Mouse (Mus musculus): ENCODE measurements around the gene Fmnl3. TPM values are rescaled to one million over a fixed set of nuclear protein-coding genes. Genes with fewer than 3 reads are reported as not detected.

The Fmnl3 gene
- total RNA-seq, 2 experiments from 2014 or later, result 9.3 to 11.3 TPM

- DNase-seq (ENCODE audit: extremely low spot score in 1 of 2, low spot score in 1 of 2), result no peak
Observed at GRCm38 (mm10) chr15:99320168-99320674, 50.1 kb downstream of the Fmnl3 start.

- no peak for DNase-seq (ENCODE audit: extremely low spot score in 1 of 2, low spot score in 1 of 2)
Observed at GRCm38 (mm10) chr15:99319411-99319871, 50.8 kb downstream of the Fmnl3 start.

GRCm38 (mm10) chr15:99318861-99319410 is 51.3 kb downstream of the Fmnl3 start:
- no peak for DNase-seq (ENCODE audit: extremely low spot score in 1 of 2, low spot score in 1 of 2)

- no peak for DNase-seq (ENCODE audit: extremely low spot score in 1 of 2, low spot score in 1 of 2)
Observed at GRCm38 (mm10) chr15:99318071-99318470, 52.2 kb downstream of the Fmnl3 start.

GRCm38 (mm10) chr15:99317267-99317651 is 53.0 kb downstream of the Fmnl3 start:
- DNase-seq (ENCODE audit: extremely low spot score in 1 of 2, low spot score in 1 of 2), result no peak

- DNase-seq (ENCODE audit: extremely low spot score in 1 of 2, low spot score in 1 of 2), result peak; percentile 65 to 83
Observed at GRCm38 (mm10) chr15:99316314-99317266, 53.7 kb downstream of the Fmnl3 start.

- no peak for DNase-seq (ENCODE audit: extremely low spot score in 1 of 2, low spot score in 1 of 2)
Observed at GRCm38 (mm10) chr15:99314891-99315290, 55.4 kb downstream of the Fmnl3 start.

- no peak for DNase-seq (ENCODE audit: extremely low spot score in 1 of 2, low spot score in 1 of 2)
Observed at GRCm38 (mm10) chr15:99310617-99311016, 59.7 kb downstream of the Fmnl3 start.

GRCm38 (mm10) chr15:99309549-99309948 is 60.7 kb downstream of the Fmnl3 start:
- no peak for DNase-seq (ENCODE audit: extremely low spot score in 1 of 2, low spot score in 1 of 2)

GRCm38 (mm10) chr15:99307476-99307875 is 62.8 kb downstream of the Fmnl3 start:
- DNase-seq (ENCODE audit: extremely low spot score in 1 of 2, low spot score in 1 of 2), result no peak

- no peak for DNase-seq (ENCODE audit: extremely low spot score in 1 of 2, low spot score in 1 of 2)
Observed at GRCm38 (mm10) chr15:99296213-99296612, 74.1 kb downstream of the Fmnl3 start.

GRCm38 (mm10) chr15:99295484-99295981 is 74.7 kb downstream of the Fmnl3 start, which contains the start of gene Fam186b:
Fam186b (minus strand) TSS chr15:99295888.
- peak in 1 of 2 experiments; percentile 35 for DNase-seq (ENCODE audit: extremely low spot score in 1 of 2, low spot score in 1 of 2)

- peak; percentile 87 to 95 for DNase-seq (ENCODE audit: extremely low spot score in 1 of 2, low spot score in 1 of 2)
Observed at GRCm38 (mm10) chr15:99294813-99295374, 75.4 kb downstream of the Fmnl3 start, which contains the start of gene Prpf40b. Prpf40b (plus strand) TSS chr15:99295087.

- DNase-seq (ENCODE audit: extremely low spot score in 1 of 2, low spot score in 1 of 2), result no peak
Observed at GRCm38 (mm10) chr15:99294287-99294686, 76.0 kb downstream of the Fmnl3 start.

GRCm38 (mm10) chr15:99290586-99290985 is 79.7 kb downstream of the Fmnl3 start:
- DNase-seq (ENCODE audit: extremely low spot score in 1 of 2, low spot score in 1 of 2), result no peak

- DNase-seq (ENCODE audit: extremely low spot score in 1 of 2, low spot score in 1 of 2), result no peak
Observed at GRCm38 (mm10) chr15:99285189-99285535, 85.1 kb downstream of the Fmnl3 start.

GRCm38 (mm10) chr15:99284527-99285188 is 85.6 kb downstream of the Fmnl3 start:
- no peak for DNase-seq (ENCODE audit: extremely low spot score in 1 of 2, low spot score in 1 of 2)

- DNase-seq (ENCODE audit: extremely low spot score in 1 of 2, low spot score in 1 of 2), result no peak
Observed at GRCm38 (mm10) chr15:99283456-99283855, 86.8 kb downstream of the Fmnl3 start.

GRCm38 (mm10) chr15:99278271-99278670 is 92.0 kb downstream of the Fmnl3 start:
- no peak for DNase-seq (ENCODE audit: extremely low spot score in 1 of 2, low spot score in 1 of 2)

GRCm38 (mm10) chr15:99276095-99276494 is 94.2 kb downstream of the Fmnl3 start:
- no peak for DNase-seq (ENCODE audit: extremely low spot score in 1 of 2, low spot score in 1 of 2)

All from layer of hippocampus, postnatal 25 days (tissue).